Mouse (Mus musculus): ENCODE measurements around the gene Cbr4.

GRCm38 (mm10) chr8:61502277-61502676 is 14.7 kb downstream of the Cbr4 start:
- no peak for TF ChIP-seq CTCF (IDR thresholded peaks at IDR 0.05; ENCODE audit: borderline replicate concordance, insufficient read depth, low read length)
- no peak for TF ChIP-seq POLR2A (IDR thresholded peaks at IDR 0.05; ENCODE audit: low read depth, low read length)
